Mouse (Mus musculus): ENCODE data around the gene Apaf1. TPM values are rescaled to one million over a fixed set of nuclear protein-coding genes. Genes with fewer than 3 reads are reported as not detected.

Gene Apaf1
- total RNA-seq, 2 experiments from 2014 or later = 11.8 to 16.0 TPM

DNA sequence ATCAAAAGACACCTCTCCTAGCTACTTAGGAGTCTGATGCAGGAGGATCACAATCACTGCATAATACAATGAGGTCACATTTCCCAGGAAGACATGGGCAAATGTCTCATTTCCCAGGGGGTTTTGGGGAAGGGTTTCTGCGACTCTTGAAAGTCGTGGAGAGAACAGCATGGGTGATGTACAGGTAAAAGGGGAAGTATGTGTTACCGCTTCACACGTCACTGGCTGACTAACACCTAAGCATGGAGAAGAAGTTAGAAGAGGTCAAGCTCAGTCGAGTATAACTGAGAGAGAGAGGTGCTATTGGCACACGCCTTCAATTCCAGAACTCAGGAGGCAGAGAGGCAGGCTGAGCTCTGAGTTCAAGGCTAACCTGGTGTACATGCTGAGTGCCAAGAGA, 92.2 kb downstream of the Apaf1 start:
- no peak for DNase-seq (ENCODE audit: low spot score in 2 of 2)

DNA sequence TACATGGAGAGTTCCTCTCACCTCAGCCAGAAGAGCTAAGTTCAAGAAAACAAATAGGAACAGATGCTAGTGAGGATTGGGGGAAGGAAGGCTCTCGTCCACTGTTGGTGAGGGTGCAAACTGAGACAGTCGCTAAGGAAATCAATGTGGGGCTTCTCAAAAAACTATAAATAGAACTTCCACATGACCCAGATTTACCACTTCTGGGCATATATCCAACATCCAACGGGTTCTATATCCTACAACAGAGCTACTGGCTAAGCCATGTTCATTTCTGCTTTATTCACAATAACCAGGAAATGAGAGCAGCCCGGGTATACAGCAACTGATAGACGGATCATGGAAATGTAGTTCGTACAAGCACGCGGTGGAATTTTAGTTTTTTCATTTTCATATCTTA, 99.5 kb downstream of the Apaf1 start:
- no peak for DNase-seq (ENCODE audit: low spot score in 2 of 2)

DNA sequence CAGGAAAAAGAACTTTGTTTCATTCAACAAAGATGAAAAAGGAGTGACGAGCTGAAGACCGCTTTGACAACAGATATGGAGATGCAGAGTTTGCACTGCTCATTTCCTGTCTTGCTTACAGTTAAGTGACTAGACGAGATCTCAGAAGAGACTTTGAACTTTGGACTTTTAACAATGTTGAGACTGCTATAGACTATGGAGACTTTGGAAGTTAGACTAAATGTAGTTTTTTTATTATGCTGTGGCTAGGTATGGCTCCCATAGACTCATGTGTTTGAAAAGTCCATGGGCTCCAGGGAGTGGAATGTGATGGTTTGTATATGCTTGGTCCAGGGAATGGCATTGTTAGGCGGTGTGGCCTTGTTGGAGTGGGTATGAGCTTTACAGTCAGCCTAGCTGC, 100.8 kb downstream of the Apaf1 start:
- no peak for DNase-seq (ENCODE audit: low spot score in 2 of 2)

DNA sequence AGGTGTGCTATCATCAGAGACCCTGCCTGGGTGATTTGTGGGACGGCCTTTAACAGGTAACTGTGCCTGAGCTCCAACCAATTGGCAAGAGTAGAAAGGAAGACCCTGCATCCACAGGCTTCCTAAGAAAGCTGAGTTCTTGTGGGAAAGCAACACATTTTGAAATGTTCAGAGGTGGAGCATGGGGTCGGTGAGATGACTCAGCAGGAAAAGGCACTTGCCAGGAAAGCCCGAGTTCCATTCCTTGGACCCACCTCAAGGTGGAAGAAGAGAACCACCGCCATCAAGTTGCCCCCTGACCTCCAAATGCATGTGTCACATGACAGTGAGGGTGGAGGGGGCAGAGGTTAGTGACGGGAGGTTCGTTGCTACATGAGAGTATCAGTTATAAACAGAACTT, 108.1 kb downstream of the Apaf1 start:
- no peak for DNase-seq (ENCODE audit: low spot score in 2 of 2)

DNA sequence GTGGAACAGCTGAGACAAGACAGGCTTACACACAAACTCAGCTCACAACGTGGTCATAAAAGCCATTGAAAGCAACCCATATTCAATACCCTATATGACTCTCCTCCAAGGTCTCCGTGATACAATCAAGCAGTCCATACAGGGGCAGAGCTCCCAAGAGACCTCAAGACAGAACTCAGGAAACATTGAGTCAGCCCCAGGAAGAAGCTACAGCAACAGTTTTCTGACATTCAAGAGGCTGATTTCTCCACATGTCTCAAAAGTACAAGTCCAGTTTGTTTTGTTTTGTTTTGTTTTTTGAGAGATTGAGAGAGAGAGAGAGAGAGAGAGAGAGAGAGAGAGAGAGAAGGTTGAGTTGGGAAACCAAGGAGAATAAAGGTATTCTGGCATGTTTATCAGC, 108.5 kb downstream of the Apaf1 start:
- DNase-seq (ENCODE audit: low spot score in 2 of 2) = no peak

DNA sequence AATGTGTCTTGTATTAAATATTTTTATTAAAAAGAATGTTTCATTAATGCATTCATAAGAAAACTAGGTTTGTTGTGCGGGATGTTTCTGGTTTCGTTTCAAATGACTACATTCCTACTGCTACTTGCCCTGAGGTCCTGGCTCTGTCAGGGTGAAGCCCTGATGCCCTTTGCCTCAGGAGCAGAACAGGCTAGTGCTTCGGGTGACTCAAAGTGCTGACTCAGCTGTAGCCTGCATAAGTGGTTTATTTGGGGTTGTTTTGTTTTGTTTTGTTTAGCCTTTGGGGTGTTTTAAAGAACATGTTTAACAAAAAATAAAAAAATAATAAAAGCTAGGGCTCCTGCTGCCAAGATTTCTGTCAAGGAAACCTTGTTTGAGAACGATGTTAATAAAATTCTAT, 112.0 kb downstream of the Apaf1 start:
- DNase-seq (ENCODE audit: low spot score in 2 of 2) = no peak

DNA sequence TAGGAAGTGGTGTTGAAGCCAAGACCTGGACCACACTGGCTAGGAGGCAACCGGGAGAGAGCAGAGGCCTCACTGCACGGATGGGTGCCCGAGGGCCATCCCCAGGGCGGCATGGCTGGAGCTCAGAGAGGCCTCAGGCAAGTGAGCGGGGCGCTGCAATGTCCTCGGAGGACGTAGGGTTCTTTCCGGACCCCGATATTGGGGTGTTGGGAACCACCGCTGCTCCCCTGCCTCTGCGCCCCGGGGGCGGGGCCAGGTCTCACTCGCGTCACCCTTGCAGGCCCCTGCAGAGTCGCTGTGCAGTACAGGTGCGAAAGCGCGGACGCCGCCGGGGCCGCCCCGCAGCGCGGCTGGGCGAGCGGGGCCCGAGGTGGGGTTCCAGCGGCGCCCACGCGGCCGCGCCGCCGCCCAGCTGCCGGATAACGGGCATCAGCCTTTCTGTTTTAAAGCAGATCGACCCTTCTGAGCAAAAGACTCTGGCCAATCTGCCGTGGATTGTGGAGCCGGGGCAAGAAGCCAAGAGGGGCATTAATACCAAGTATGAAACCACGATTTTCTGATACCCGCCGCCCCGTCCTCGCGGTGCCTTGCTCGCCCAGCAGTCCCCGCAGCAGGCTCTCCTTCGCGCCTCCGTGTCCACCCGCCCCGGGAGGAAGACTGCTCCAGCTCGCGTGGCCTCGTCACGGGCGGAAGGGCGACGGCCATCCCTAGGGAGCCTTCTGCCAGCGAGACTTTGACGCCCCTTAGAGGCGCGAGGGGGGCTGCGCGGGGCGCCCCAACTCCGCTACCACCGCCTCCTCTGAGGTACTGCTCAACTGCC, 113.0 kb downstream of the Apaf1 start:
- no peak for DNase-seq (ENCODE audit: low spot score in 2 of 2)

DNA sequence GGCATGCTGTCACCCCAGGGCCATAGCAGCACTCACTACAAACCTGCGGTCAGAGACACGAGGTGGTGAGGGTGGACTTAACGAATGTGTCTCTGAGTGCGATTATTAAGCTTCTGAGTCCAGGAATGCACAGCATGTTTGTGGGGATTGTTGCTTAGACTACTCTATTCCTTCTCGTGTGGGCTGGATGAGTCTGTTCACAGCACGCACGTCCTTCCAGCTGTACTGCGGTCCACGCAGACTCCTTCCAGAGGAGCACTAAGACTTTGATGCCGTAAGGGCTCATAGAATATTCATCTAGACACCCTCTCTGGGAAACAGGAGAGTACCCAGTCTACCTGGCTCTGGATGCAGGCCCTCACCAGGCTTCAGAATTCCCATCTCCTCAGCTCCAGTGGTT, 114.3 kb downstream of the Apaf1 start:
- no peak for DNase-seq (ENCODE audit: low spot score in 2 of 2)

DNA sequence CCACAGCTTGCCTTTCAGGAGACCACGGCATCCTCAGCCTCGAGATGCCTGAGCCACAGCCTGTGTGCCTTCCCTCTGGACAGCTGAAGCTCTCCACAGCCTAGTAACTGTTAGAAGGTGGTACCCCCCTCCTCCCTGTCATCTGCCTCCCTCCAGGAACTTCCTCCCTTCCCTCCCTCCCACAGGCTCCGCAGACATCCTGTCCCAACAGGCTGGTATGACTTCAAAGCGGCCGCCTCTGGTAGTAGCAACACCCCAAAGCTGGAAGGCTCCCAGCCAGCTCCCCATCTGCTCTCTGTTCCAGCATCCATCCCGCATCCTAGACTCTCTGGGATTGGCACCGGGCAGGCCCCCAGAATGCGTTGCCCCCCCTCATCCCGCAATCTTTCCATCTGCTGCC, 115.7 kb downstream of the Apaf1 start:
- peak; percentile 84 to 87 for DNase-seq (ENCODE audit: low spot score in 2 of 2)

DNA sequence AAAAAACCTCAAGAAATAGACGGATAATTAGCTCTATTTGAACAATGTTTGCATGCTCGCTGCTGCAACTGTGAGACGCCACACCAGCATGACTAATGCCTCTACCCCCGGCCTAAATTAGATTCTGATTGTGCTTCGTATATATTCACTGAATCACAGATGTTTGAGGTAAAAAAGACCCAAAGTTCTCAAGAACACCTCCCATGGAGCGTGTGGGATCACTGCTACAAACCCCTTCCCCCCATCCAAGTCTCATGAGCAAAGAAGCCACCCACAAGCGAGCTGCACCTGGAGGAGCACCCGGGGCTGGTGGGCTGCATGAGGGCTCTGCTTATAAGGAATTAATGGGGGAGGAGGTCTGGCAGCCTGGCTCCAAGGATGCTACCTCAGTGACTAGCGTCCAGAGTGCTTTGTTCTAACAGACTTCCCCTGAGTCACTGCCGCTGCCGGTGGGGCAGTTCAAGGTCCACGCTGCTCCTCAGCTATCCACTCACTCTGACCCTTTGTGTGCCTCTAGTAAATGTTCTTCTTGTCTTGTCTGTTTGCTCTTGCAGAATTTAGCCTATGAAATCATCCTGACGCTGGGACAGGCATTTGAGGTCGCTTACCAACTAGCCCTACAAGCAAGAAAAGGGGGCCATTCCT, 116.8 kb downstream of the Apaf1 start:
- peak in 1 of 2 experiments; percentile 37 for DNase-seq (ENCODE audit: low spot score in 2 of 2)

DNA sequence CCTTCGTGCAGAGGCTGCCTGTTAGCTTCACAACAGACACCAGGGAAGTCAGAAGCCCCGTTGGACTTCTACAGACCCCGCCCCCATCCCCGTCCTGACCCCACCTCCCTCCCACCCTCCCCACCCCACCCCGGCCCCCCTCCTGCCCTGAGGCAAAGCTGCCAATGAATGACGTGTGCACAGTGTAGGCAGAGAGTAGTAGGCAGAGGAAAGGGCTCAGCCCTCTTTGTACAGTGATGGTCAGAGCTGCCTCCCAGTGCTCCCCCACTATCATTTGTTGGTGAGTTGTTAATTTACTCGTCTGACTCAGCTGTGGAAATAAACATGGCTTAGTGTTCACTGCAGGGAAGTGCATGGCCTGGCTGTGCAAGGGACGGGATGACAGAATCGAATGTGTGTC, 118.1 kb downstream of the Apaf1 start:
- no peak for DNase-seq (ENCODE audit: low spot score in 2 of 2)

DNA sequence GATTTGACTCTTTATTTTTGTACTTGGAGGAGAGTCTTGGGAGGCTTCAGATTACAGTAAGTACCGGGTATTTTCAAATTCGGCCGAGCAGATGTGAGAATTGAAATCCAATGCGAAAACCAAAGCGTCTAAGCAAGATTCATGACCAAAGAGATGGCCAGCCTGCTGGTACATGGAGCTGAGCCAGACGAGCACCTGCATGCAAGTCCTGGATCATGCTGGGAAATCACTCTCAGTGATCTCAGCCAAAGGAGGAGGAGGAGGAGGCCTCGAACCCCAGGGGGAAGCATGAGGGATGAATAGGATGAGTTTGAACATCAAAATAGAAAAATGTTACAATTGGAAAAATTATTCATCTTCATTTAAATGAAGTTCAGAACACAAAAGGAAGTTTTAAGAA, 122.2 kb downstream of the Apaf1 start:
- DNase-seq (ENCODE audit: low spot score in 2 of 2) = no peak

DNA sequence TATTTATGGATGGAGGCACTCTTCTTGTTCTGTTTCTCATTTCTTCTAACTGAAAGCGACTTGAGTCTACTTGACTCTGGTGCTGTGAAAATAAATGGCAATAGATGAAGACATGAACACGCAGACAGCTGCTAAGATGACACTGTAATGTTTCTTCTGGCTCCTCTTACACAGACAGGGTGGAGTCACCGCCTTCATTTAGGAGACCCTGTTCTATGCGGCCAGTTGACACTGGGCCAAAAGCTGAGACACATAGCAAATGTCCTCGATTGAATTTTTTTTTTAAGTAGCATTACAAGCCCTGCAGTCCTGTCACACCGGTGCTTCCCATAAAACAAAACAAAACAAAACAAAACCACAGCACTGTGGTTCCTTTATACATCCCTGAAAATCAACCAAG, 128.7 kb downstream of the Apaf1 start:
- DNase-seq (ENCODE audit: low spot score in 2 of 2) = no peak

DNA sequence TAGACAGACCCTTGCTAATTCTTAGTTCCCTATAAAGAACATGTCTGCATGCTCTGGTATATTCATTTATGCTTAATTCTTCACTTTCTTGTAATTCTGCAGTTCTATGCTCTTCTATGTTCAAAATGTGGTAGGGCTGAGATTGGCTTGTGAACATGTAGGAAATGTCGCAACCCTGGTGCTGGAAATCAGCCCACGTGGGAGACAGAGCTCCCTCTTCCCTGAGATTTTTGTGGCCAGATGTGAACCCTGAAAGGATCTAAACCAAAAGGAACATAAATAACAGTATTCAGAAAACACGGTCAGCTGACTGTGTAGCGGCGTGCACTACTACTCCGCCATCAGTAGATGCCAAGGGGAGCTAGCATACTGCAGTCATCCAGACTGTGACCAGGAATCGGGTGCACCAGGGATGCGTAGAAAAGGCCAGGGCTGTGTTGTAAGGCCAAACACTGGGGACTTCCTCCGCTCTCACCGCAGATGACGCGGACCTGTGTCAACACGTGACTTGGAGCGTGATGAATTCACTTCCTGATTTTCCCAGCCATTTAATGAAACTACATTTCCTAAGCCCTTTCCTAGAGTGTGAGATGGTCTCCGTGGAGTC, 129.4 kb downstream of the Apaf1 start:
- no peak for DNase-seq (ENCODE audit: low spot score in 2 of 2)

DNA sequence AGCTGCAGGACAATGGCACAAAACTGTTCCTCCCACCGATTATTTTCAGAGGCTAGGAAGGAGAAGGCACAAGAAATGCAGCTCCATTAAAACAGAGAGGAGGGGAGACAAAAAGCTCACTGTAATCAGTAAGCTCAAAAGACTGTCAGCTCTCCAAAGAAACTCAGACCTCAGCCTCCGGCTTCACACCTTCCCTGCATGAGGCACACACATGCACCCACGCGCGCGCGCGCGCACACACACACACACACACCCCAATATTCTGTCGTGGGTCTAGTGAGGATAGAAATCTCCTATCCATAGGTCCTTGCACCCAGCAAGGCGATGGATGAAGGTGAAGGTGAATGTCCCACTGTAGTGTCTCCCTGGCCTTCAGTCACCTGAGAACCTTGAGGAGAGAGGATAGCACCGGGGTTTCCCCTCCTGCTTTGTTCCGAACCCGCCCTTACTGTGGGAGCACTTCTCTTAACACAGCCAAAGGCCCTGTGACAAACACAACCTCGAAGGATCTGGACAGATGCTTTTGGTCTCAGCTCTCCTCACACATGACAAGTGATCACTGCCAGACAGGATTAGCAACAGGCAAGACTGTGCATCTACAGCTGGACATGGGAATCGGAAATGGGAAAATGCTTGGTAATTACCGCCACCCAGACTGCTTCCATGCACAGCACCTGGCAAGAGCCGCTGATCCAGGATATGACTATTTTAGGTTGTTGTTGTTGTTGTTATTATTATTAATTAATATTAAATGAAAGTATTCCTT, 134.8 kb downstream of the Apaf1 start:
- peak in 1 of 2 experiments; percentile 61 for DNase-seq (ENCODE audit: low spot score in 2 of 2)

DNA sequence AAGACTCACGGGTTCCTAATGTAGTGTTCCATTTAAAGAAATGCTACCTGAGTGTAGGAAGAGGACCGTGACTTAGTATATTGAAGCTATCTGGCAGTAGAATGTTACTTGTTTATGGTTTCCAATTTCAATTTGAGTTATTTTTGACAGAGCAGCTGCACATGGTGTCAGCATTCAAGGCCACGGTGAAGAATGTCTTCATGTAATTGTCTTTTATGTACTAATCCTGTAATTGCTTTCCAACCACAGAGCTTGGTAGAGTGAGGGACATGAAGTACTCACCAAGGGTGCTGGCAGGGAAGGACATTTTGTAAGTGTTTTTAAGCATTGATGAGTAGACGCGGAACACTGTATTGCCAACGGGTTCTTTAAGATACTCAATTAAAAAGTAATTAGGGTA, 135.5 kb downstream of the Apaf1 start:
- DNase-seq (ENCODE audit: low spot score in 2 of 2) = no peak

DNA sequence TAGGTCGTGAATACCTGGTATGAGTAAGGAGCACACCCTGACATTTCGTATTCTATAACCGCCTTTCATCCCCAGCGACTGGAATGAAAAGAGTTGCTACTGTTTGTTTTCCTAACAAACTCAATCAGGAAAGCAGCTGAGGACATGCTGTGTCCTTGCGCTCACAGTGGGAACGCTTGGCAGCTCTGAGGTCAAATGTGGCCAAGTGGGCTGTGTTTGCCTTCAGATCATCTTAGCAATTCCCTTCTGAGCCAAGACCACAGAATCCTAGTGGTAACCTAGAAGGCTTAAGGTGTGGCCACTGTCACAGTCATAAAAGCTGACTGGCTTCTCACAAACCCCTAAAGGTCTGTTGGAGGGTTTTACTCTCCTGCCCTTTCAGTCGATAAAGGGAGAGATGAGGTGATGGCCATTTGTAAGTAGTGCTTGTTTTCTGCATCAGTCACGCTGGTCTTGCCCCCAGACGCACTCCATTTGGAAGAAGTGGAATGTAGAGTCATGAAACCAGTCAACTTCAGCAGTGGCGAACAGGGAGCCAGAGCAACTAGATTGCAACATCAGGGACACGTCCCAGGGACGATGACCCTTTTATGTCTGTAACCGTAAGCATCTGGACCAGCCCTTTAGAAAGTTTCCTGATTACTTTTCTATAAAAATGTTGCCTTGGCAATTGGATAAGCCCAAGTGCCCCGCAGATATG, 140.4 kb downstream of the Apaf1 start:
- no peak for DNase-seq (ENCODE audit: low spot score in 2 of 2)

DNA sequence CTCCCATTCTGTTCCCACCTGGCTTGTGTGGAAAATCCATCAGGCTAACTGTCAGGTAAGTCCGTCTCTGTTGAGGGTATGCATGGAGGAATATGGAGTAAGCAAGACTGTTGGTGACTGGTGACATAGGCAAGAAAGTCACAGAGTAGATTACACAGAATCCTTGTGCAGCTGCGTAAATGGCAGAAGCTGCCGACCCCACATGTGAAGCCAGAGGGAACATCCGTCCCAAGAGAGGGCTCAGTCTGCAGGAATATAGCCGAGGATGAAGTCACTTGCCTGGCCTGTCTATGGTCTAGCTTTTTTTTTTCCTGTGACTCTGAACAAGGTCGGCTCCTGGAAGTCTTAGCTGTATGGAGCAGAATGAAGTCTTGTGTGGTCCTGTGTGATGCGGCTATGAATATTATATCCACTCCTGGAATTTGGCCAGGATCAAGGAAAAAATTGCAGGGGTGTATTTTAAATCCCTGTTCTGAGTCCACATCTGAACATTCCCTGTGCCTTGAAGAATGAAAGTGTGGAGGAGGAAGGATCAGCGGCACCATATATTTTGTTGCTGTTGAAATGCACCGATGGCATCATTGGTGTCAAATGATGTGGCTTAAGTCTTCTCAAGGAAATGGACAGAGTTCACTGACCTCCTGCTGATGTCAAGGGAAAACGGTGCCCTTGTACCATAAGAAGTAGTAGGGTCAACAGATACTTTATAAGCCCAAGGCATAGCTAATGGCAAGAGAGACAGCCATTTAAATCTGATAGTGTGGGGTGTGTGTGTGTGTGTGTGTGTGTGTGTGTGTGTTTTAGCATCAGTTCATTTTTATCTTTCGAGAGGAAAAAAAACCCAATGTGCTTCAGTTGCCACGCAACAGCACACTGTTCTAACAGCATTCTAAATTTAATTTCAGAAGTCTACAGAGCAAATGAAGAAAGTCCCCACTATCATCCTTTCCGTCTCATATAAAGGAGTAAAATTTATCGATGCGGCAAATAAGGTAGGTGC, 141.7 kb downstream of the Apaf1 start:
- no peak for DNase-seq (ENCODE audit: low spot score in 2 of 2)

Measured in left cerebral cortex, adult 18-20 months (tissue).